Mouse (Mus musculus) left cerebral cortex, adult 9 months (tissue): ENCODE measurements around the gene Sos1.
"Not testable (repeated sequence)": the region's sequence is repeated elsewhere in the genome, so short reads cannot be mapped to it uniquely, and the experiment has no call there.

Experiments used
- DNase-seq, 2 experiments: peaks; one replicate each; pipeline ENCODE4 v3.0.0; 2022; ENCODE audit warnings: low spot score in 2 of 2

The Sos1 gene

DNA sequence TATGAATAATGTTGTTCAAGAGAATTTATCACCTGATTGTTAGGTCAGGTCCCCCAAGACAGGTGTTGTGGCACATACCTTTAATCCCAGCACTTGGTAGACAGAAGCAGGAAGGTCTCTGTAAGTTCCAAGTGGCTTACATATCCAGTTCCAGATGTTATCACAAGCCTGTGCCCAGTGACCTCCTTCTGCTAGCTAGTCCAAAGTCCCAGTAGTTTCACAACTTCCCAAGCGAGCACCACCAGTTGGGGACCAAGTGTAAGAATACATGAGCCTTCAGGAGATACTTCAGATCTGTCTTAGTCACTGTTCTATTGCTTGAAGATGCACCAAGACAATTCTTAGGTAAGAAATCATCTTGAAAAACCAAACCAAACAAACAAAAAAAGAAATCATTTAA lies 13.6 kb upstream of the Sos1 start:
- DNase-seq = no peak

DNA sequence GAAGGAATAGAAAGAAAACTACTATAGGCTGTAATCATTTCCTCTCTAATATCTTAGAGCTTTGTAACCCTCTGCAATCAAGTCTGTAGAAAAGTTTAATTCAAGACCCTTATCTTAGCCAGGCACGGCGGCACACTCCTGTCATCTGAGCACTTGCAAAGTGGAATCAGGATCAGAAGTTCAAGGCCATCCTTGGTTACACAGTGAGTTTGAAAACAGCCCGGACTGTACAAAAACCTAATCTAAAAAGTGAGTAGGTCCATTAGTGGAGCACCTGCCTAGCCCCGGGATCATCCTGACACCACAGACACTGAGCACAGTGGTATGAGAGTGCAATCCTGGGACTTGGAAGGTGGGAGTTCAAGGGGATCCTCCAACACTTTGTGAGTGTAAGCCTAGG lies 12.6 kb upstream of the Sos1 start:
- no peak for DNase-seq

DNA sequence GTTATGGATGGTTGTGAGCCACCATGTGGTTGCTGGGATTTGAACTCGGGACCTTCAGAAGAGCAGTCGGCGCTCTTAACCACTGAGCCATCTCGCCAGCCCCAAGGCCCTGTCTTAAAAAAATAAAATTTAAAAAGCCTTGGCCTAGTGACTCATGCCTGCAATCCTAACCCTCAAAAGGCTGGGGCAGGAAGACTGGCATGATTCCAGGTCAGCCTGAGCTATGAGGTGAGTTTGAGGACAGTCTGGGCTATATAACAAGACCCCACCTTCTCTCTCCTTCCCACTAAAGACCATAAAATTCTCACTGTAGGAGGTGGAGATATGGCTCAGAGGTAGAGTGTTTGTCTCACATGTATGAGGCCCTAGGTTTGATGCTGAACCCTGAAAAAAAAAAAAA lies 12.0 kb upstream of the Sos1 start:
- DNase-seq = no peak

DNA sequence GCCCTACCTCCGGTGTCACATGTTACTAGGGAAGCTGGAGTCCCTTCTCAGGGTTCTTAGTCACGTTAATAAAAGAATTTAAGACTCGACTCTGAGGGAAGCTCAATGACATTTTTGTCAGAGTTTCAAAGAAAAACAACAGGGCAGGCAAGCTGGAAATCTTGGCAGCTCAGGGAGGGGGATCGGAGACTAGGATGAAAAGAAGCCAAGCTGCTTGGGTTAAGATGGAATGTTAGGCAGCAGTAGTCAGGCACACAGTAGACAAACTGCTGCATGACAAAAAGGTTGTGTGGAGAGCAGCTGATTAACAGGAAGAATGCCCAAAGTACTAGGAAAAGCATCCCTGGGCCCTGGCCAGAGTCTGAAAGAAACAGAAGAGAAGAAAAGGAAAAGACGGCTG lies 9.9 kb upstream of the Sos1 start:
- DNase-seq = no peak

DNA sequence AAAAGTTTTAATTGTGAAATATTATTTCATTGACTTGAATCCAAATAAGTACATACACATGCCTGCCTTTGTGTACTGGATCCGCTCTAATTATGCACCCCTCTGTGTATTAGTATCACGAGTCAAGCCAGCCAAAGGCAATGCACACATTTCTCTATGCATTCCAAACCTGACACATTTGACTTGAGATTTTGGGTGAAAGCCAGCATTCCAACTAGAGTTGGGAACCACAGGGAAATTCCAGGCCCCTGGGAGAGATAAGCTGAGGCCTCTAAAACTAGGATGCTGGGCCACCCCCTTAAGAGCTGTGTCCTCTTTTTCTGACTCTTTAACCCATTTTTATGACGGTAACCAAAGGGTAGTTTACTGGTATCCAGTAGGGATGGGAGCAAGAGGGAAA lies 8.7 kb upstream of the Sos1 start:
- no peak for DNase-seq

DNA sequence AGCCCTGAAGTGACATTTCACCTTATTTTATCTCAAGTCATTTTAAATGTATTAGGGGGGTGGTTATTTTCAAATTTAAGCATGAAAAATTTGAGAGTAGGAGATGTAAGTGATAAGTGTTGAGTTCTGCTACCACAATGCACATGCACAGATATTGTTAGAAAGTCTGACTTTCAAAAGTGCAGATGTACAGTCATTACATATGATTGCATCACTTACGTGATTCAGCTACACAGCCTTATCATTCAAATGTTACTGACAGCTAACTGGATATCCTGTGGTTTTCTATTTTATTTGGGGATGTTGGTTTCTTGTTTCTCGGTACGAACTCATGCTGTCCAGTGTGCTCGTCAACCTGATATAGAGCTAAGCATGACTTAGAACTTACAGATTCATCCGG lies 4.9 kb upstream of the Sos1 start:
- DNase-seq = no peak

DNA sequence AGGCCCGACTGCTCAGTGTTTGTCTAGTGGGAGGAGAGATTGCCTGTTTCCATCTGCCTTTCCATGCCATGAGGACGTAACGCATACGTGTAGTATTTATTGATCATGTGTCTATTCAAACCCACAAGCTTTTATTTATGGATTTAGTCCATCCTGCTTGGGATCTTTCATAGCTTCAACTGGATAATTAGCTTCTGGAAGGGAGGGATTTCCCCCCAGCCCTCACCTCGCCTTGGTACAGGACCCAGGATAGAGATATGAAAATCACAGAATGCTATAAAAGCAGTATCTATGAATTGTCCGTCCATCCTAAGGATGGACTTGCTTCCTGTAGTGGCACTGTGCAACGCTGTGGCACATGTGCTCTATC lies 587 bp upstream of the Sos1 start:
- no peak for DNase-seq

DNA sequence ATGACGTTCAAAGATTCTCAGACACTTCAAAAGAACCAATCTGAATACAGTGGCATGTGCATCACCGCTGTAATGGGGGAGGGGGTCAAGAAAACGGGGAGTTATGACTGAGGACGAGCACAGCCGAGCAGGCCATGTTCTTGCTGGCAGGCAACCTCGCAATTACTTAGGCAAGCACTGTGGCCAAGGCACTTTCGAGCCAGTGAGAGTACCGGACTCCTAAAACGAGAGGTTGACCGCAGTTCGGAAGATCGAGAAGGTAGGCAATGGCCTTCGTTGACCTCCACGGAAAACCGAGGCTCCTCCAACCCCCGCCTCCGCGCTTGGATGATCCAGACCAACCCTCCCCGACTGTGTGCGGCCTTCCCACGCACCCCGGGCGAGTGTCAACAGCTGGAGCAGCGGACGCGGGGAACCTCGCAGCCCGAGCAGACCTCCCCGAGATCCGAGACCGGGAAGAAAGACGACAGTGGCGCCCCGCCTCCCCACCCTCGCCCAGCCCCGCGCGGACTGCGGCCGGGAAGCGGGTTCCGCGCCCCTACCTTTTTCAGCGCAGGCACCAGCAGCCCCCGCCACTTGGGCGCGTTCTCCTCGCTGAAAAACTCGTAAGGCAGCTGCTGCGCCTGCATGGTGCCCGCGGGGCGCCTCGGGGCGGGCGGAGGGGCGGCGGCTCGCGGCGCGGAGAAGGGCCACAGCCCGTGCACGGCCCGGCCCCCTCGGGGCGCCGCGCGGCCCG lies 790 bp downstream of the Sos1 start:
- DNase-seq = peak; percentile 28 to 49

DNA sequence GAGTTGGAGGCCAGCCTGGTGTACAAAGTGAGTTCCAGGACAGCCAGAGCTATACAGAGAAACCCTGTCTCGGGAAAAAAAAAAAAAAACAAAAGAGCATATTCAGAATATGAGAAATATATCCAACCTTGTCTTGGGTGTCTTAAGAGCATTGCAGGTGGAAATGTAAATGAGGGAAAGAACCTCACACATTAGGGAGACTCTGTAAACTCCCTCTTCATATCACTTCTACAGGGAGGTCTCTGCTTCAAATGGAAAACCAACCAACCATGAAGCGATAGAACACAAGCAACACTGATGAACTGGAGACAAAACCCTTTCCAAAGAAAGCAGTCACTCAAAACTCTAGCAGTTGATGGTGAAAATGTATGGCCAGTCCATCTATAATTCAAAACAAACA lies 2.6 kb downstream of the Sos1 start:
- no peak for DNase-seq

DNA sequence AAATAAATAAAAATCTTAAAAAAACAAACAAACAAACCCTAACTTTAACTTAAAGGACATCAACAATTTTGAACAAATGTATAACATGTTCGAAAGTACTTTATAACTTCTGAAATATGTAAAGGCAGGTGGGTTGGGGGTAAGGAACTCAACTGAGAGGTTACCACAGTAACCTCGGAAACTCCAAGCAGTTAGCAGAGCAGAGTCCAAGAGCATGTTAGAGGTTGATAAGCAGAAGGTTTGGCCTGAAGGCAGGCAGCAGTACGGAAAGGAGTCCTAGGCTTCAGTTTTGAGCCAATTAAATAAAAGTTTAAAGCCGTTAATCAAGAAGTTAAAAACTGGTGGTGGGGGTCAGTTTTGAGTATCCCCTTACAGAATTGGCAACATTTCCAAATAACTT lies 3.8 kb downstream of the Sos1 start:
- no peak for DNase-seq

DNA sequence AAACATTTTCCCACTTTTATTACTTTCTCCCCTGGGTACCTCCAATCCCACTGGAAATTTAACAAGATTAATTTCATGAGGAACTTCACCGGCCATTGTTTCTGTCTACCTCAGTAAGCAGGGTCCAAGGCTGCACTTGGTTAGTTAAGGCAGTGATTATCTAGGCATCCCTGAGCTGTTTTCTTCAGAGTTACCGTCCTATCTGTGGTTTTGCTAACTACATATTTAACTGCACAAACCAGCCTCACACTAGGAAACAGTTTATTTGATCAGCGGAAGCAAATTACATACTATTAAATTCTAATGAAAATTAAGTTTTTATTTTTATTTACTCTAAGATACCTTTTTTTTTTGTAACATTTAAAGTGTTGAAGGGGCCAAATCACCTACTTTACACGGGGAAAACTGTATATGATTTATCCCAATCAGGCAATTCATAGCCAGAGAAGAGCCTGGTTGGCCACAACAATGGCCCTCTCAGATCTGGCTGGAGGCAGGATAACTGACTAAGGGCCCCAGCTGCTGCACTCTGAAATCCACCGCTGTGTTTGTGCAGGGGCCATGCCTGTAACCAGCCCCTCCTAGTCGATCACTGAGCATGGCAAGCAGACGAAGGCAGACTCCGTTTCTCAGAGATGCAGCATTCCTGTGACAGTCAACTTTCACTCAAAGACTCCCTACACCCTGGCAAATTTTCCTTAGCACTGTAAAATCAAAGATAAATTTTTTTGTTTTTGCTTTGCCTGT lies 9.0 kb downstream of the Sos1 start:
- no peak for DNase-seq

DNA sequence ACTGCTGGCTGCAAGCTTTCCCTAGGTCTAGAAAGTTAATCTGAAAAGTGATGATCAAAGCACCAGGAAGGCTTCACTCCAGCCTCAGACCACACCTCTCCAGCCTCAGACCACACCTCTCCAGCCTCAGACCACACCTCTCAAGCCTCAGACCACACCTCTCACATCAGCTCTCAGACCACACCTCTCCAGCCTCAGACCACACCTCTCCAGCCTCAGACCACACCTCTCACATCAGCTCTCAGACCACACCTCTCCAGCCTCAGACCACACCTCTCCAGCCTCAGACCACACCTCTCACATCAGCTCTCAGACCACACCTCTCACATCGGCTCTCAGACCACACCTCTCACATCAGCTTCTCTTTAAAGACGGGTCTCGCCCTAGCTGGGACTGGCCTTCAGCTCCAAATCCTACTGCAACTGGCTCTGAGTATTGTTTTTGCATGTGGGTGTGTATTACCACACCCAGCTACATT lies 11.8 kb downstream of the Sos1 start:
- not testable (repeated sequence) for DNase-seq

DNA sequence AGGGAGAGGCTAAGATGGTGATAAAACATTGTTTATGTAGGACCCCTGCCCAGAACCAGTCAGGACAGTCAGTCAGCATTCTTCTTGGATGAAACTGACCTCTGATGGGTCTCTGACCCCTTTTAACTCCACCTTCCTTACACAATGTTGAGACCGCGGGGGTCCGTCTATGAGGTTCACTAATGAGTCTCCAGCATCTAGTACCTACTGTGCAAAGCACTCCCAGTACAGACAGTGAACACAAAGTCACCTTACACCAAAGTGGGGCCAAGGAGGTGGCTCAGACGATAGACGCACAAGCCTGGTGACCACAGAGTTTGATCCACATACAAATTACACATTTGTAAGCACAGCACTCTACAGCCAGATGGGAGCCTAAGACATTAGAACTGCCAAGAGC lies 20.0 kb downstream of the Sos1 start:
- no peak for DNase-seq

DNA sequence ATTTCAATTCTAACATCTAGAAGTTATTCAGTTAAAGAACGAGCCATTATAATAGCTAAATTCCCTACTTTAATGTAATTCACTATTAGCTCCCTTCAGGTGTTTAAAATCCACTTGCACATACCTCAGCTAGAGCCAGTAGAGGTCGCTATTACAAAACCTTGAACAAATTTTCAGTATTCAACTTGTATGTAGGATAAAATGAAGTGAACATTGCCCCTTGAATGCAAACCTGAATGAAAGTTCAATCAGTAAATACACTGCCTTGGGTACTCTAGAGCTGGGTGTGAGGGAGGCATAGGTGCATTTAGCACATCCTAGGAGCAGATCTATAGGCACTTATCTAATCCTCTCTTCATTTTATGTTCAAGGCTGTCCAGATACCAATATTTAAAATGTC lies 24.6 kb downstream of the Sos1 start:
- peak in 1 of 2 experiments; percentile 24 for DNase-seq

DNA sequence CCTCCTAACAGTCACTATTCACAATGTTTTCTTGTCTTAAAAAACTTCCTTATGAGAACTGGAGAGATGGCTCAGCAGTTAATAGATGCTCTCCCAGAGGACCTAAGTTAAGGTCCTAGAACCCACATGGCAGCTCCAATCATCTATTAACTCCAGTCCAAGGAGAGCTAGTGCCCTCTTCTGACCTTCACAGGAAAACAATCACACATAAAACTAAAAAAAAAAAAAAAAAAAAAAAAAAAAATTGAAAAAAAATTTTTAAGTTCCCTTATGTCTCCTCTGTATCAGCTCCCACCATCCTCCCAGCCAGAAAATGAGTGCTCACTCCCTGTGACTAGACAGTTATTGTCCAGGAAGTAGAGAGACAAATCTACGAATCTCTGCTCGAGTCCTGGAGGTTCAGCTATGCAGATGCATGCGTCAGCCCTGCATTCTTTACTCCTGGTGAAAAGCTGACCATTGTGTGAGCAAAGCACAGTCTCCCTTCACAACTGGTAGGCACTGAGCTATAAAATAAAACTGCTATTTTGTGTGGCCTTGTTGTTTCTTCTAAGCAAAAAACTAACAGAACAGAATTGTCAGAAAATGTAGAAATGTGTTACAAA lies 29.7 kb downstream of the Sos1 start:
- DNase-seq = no peak

DNA sequence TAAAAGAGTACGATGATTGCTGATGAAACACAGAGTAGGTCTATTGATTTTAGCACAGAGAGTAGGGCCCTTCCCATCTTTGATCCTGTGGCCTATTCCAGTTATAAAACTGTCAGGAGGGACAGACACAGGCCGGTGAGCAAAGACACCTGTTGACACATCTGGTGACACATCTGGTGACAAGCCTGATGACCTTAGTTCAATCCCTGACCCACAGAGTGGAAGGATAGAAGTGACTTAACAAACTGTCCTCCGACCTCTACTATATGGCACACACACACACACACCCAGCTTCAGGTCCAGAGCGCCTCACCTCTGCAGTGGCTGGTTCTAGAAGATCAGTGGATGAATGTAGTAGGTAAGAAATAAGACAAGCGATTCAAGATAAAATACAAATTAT lies 33.8 kb downstream of the Sos1 start:
- DNase-seq = no peak

DNA sequence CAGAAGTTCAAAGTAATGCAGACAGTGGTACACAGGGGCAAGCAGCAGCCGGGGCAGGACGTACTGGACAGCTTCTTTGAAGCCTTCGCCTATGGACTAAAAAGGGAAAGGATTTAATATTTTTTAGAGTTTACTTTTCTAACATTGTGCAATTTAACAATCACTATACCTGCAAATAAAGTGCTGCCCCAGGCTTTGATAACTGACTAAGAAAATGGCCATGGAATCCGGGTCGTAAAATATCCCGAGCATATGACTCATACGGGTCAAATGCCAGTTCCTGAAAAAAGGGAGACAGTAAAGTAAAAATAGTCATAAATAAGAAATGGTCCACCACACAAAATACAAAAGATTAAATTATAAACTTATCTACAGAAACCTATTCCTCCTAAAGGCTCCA lies 34.8 kb downstream of the Sos1 start:
- DNase-seq = no peak

DNA sequence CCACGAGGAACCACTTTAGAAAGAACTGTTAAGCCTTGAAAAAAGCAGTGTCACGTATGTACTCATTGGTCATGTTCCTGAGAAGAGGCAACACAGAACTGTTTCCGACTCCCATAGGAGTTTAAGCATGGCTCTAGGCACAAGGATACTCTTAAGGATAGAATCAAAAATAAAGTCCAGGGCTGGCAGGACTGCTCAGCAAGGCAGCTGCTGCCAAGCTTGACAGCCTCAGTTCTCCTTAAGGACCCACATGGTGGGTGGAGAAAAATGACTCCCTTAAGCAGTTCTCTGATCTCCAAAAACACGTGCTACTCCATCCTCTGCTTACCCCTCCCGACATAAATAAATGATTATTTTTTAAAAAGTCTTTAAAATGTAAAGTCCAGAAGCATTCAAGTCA lies 44.6 kb downstream of the Sos1 start:
- DNase-seq = no peak

DNA sequence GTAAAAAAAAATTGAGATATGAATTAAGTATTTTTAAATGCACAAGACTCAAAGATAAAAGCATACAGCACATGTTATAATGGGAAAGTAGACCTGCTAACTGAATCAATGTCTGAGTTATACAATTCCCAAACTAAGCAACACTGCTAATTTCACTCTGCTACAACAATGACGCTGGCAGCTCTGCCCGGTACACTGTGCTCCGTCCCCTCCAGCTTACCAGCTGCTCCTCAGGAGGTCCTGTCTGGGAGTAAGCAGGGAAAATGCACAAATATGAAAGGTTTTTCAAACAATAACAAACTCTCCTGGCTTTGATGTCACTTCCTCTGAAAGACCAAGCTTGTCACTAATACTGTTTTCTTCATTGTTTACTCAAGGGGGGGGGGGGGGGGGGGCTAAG lies 45.8 kb downstream of the Sos1 start:
- no peak for DNase-seq

DNA sequence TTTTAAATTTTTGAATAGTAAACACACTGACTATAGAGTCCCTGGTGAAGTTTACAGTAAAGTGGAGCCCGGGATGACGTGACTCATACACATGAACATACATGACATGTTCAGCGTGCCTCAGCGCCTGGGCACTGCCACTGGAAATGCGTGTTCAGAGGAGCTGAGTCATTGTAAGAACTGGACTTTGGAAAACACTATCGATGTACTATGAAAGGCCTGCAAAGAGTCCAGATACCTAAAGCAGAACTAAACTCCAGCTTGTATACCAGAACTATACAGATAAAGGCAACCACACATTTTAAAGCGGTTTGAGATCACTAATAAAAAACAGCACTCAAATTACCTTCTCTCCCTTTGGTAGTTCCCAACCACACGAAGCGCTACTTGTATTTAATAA lies 48.3 kb downstream of the Sos1 start:
- no peak for DNase-seq

DNA sequence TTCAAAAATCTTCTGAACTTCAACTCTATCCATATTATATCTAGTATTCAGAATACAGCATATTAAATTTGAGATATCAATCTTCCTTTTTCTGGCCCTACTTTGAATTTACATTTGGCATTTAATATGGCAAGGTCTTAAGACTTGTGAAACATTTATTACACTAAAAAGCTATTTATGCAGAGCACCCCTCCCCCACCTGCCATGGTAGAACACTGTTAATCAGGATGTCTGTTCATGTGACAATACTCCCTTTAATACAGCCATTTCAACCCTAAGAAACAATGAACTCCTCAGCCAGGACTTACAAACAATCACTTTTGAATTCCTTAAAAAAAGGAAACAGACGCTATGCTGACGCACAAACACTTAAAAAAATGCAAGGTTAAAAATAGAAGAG lies 52.3 kb downstream of the Sos1 start:
- no peak for DNase-seq

DNA sequence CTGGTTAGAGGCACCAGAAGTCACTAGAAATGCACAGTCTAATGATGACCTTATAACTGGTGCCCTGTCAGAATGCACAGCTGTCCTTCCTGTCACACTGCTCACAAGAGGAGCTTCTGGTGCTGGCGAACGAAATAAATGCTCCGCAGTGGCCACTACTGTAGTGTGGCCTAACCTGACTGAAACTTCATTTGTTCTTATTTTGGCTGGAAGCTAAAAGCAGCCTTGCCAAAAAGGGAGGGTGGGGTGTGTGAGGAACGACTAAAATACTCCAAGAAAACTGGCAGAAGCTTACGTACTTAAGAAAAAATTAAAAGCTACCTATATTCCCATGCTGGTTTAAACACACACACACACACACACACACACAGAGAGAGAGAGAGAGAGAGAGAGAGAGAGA lies 53.4 kb downstream of the Sos1 start:
- DNase-seq = peak; percentile 20 to 58

DNA sequence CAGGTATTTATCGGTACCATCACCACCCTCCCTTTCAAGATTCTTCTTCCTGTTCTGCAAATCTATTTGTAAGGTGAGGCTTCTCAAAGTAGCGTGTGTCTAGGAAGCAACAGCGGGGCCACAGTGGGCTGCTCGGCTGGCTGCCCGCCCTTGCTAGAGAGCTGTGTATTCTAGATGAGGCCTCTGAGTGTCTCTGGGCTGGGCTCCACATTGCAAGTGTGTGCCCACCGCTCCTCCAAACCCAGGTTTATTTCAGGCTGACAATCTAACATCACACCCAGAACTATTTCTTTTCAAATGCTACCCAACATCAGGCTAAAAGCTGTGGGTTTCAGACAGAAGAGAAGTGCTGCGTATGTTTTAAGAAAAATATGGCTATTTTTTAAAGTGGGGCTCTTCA lies 54.1 kb downstream of the Sos1 start:
- DNase-seq = peak in 1 of 2 experiments; percentile 11
